Mouse (Mus musculus): ENCODE measurements around the gene Ankra2.

Ankra2 gene

DNA sequence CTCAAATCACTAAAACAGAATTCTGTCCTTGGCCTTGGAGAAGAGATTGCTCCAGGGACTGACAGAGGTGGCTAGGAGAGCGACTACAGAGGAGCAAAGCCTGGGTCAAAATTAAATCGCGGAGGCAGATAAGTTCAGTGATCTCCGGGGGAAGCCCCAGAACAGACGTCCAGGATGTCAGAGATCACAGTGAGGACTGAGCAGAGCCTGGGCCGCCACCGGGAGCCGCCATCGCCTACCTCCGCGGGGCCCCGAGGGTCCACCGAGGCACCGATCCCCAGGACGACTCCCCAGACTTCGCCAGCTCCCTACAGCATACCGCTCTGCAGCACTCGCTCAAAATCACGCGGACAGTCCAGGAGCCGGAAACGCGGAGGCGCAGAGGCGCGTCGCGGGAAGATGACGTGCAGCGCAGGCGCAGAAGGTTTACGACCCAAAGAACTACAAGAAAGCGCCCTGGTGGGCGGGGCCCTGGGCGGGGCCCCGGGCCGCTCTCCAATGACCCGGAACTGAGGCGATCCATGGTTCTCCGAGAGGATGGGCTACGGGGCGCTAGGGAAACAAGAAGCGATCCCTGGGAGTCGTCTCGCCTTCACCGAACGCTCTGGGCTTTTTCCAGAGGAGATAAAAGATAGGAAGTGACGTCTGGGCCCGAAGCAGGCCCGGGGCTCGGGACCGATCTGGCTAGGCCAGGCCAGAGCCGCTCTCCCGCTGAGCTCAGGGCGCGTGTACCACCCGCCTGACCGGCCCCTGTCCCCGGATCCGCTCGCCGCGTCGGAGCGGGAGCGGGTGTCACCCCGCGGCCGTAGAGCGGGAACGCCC, at the start of gene Ankra2, which contains the start of gene Utp15:
Ankra2 (plus strand) TSS at position 439 of the 822 bp plus-strand sequence.
Utp15 (minus strand) TSS at position 406 of the 822 bp plus-strand sequence.
- DNase-seq (ENCODE audit: low read depth): peak; percentile 96

DNA sequence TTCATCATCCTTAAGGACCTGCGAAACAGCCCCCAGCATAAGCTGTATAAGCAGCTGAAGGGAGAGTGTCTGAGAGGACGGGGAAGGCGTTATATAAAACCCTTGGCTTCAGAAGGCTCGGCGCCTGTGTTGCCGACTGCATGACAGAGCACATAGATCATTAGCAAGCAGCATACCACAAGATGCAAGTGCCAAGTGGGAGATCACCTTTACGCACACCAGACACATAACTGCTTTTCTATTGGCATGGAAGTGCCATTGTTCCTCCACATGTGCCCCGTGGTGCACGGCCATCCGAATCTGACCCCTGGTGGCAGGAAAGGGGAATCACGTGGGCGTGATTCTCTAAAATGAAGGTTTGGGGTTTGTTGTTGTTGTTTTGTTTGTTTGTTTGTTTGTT, 40.0 kb upstream of the Ankra2 start:
- no peak for DNase-seq (ENCODE audit: low read depth)

DNA sequence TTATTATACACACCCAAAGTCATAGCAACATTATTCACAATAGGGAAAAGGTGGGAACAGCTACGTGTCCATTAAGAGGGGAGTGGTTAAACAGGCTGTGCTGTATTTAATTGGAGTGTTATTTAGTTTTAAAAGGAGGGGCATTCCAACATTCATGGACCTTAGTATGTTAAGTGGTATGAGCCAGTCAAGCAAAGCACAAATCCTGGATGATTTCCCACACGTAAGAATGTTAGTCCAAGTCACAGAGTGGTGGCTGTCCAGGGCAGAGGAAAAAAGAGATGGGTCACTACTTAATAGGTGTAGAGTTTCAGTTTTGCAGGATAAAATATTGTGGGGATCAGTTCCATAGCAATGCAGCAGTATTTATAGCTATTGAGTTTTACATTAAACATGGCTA, 36.6 kb upstream of the Ankra2 start:
- no peak for DNase-seq (ENCODE audit: low read depth)

DNA sequence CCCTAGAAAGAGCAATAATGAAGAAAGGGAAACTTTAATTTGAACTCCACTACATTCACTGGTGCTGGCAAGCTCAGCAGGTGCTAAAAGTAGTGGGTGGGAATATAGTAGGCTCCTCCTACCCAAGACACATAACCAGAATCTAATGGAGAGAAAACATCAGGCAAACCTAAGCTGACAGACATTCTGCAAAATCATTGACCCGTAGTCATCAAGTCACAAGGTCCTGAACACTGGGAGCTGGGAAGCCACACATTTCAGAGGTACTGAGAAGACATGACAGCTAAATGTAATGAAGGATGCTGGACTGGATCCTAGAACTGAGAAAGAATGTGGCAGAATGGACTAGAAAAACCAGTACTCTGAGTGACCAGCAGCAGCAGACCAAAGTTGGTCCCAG, 32.4 kb upstream of the Ankra2 start:
- no peak for DNase-seq (ENCODE audit: low read depth)

DNA sequence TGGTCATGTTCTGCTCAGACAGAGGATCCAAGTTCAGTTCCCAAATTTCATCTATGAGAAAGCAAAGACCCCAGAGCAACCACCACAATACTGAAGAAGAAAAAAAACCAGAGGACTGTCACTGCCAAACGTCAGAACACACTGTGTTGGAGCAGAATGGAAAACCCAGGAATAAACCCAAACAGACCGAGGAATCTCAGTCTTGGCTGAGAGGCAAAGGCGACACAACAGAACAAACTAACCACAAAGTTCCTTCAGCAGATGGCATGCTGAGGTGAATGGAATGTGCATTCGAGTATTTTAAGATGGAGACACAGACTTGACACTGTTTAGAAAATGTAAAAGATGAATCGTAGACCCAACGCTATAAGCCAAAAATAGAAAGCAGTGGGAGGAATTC, 27.4 kb upstream of the Ankra2 start:
- no peak for DNase-seq (ENCODE audit: low read depth)

DNA sequence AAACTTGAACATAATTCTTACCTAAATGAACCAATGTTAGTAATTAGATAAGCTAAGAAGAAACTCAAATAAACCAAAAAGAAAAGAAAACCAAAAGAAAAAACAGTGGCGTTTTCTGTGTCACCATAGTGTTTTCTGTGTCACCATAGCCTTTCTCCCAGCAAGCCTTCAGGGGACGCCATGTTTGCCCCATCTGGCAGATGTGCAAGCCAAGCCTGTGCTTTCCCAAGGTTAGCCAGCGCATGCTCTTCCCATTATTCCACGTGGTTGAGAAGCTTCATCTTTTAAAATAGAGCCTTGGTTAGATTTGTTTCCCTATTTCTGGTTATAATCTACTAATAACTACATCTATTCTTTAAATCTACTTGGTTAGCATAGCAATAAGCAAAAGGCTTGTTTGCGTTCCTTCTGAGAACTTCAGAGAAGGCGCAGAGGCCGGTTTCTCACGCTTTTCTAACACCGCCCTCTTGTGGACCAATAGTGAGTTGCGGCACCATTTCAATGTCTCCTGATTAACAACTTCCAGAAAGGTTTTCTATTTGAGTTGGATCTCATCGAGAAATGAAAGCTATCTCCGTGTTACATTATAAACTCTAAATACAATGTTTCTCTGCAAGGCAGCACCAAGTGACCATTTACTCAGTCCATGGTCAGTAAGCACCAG, 22.8 kb upstream of the Ankra2 start:
- peak; percentile 37 for DNase-seq (ENCODE audit: low read depth)

DNA sequence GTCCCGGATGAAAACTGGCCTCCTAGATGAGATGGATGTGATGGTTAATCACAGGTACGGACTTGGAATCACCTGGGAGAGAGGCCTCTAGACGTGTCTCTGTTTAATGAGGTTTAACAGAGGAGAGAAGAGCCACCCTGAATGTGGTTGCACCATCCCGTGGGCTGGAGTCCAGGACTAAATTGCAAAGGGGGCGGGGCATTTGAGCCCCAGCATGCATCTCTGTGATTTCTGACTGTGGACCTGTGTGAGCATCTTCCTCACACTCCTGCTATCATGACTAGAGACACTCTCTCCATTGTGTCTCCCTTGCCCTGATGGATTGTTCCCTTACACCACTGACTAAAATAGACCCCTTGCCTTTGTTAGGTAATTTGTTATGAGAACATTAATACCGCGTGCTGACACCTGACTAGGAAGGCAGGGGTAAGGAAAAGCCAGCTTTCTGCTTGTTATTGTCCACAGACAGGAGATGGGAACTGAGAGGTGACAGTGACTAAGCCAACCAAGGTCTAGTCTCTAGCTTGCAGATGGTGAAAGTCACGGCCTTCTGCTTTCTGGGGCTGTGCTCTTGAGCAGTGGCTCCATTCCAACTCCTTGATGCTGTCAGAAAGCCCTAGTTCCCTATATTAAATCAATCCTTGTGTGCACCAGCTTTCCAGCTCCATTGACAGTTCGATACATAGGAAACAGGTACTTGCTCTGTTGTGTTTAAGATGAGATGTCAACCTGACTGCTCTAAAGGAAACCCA, 21.2 kb upstream of the Ankra2 start:
- no peak for DNase-seq (ENCODE audit: low read depth)

DNA sequence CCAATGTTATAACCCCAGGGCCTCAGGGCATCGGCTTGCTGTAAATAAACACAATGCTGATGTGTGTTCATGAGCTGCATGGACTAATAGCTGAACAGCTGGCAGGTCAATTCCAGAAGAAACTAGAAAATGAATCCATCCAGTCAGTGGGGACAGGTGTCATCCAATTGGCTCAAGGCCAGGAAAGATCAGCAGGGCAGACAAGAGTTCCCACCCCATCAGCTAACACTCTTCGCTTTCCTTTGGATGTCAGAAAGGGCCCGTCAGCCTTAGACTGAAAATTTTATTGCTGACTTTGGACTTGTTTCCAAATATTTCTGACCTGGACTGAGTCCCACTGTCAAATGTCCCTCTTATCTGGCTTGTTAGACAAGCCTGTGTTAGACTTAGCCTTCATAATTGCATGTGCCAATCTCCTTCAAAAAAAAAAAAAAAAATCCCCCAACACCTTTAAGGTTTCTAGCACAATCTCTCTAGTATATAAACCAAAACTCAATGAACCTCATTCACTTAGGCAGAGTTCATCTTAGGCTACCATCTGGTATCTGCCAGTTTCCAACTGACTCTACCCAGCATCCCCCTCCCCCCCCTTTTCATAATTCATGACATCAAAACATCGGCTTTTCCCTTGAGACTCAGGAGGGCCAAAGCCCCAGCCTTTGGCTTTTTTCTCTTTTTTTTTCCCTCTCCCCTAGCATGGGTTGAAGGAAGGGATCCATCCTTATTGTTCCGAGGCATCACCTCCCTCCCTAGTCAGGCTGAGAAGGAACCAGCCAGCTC, 18.1 kb upstream of the Ankra2 start:
- no peak for DNase-seq (ENCODE audit: low read depth)

DNA sequence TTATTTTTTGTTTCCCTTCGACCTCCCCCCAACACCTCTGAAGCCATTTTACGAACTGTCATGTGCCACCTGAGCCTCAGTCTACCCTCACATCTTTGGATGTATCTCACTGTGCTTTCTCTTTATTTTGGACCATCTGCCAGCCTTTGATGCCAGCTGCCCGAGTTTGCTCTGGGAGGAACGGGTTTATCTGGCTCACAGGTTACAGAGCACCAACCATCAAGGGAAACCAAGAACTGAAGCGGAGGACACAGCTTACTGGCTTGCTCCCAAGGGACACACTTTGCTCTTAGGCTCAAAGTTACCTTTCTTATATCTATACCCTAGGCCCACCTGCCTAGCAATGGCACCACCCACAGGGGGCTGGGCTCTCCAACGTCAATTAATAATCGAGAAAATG, 17.5 kb upstream of the Ankra2 start:
- no peak for DNase-seq (ENCODE audit: low read depth)

DNA sequence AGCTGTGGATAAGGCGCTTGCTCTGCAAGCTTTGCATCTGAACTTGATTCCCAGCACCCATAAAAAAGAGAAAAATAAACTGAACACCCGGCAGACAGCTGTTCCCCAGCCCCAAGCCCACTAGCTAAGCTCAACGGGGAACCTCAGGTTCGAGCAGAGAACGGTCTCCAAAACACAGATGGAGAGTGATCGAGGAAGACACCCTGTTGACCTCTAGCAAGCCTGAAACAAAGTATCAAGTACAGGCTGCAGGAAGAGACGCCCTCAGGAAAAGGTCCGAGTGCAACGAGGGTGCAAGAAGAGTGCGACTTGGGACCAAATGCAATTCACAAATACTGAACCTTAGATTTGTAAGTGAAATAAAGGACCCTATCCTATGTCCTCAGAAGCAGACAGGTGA, 13.3 kb upstream of the Ankra2 start:
- DNase-seq (ENCODE audit: low read depth): no peak

DNA sequence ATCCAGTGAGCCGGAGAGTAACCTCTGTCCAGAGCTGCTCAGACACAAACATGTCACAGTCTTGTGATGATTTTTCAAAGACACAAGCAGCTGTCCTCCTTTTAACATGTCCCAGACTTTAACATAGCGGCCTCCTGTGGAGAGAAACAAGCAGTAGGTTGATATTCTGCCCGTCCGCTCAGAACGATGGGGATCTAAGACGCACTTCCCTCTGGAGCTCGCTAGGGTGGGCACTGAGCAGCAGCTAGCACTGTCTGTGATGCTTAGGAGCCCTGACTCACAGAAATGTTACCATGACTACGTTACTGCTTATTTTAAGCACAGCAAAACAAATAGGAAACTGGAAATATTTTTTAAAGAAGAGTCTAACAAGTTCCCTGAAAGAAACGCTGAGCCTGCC, 8.0 kb upstream of the Ankra2 start:
- peak; percentile 25 for DNase-seq (ENCODE audit: low read depth)

DNA sequence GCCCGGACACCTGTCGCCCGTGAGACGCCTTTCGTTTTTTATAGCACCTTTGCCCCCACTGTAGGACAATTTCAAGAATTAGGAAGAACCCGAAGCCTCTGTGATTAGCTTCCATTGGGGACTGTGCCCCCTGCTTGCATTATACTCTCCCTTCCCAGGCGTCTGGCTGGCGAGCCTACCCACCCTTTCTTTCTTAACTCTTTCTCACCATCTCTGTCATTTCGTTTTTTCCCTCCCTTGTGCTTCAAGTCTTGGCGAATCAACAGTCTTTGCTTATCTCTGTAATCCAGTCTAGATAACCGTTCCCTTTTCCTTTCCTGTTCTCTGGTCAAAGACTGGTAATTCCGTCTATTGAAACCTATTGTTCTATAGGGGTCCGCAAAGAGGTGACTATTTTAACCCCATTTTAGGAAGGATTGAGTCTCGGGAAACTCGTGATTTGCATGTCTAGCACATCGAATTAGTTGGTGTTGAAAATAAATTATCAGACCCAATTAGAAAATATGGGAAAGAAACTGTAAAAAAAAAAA, 649 bp downstream of the Ankra2 start:
- no peak for DNase-seq (ENCODE audit: low read depth)

DNA sequence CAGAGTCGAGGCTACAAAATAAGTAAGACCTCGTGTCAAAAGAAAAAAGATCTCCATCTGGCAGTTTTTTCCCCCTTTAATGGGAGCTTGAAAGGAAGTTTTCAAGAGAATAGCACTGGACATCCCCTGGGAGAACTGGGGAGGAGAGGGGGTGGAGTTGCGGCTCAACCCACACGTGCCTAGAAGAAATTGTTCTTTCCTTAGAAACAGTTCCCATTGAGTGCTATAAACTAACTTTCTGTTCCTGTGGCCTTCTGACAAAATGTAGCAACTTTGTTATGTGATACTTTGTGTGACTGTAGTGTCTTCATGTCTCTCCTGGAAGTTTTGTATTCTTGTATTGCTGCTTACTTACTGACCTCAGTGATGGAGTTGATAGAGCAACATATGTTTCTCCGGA, 1.2 kb downstream of the Ankra2 start:
- DNase-seq (ENCODE audit: low read depth): no peak

DNA sequence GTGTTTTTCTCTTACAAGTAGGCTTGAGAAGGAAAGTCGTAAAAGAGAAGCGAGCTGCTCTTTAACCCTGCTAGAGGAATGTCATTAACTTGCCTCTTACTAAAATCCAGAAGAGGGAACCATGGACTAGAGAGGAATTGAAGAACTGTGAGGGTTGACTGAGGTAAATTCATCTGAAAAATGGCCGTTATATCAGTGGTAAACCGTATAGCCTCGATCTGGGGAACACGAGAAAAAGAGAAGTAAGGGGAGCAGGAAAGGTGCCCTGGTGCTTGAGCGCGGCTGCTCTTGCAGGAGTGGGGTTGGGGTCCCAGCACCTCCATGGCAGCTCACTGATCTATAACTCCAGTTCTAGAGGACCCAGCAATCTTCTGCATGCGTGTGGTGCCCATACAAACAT, 11.1 kb downstream of the Ankra2 start:
- DNase-seq (ENCODE audit: low read depth): no peak

DNA sequence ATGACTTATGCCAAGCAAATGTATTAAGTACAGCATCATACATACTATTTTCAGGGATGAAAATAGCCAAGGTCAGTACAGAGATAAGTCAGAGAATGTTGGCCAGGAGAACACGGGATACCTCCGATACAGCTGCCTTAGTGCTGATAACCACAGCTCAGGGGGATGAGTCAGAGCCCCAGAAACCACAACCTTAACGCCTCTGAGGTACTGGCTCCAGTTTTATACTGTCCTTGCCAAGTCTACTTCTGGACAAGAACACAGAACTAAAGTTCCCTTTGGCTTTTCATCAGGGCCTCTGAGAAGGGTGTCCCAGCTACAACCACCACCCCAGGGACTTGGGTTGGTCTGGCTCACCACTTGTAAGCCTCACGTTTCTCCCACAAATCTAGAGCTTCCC, 12.8 kb downstream of the Ankra2 start:
- peak; percentile 87 for DNase-seq (ENCODE audit: low read depth)

DNA sequence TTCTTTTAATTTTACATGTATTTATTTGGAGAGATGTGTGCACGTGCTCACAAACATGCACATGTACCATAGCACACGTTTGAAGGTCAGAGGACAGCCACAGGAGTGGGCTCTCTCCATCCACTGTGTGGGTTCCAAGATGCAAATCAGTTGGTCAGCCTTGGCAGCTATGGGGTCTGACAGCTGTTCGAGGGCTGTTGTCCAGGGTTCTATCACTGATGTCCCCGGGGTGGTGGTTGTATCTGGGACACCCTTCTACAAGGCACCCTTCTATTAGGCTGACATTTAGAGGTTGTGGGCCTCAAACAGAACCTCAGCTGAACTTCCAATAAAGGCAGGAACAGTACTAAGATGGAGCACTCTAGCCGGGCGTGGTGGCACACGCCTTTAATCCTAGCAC, 13.4 kb downstream of the Ankra2 start:
- DNase-seq (ENCODE audit: low read depth): no peak

DNA sequence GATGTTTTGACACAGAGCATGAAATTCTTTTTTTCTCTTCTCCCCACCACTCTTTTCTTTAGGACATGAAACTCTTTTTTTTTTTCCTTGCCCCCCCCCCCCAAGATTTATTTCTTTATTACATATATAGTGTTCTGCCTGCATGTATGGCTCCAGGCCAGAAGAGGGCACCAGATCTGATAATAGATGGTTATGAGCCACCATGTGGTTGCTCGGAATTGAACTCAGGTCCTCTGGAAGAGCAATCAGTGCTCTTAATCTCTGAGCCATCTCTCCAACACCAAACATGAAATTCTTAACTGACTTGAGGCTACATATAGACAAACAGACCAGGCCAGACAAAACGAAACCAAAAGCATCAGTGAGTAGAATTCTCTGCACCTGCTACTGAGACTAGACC, 14.6 kb downstream of the Ankra2 start:
- DNase-seq (ENCODE audit: low read depth): no peak

DNA sequence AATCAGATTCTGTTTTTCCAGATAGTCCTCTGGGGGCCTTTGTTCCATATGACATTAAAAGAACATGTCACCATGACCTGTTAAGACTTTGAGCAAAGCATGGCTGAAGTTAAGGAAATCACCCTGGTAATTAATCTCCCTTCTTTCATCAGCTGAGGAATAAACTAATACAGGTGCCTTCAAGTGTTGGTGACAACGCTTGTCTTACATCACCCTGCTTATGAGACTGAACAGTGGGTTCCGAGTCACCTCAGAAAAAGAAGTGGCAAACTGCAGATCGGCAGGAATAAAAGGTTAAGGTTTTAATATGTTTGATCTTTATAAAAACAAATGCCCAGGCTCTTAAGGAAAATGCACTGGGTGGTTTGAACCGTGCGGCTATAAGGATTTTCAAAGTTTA, 16.8 kb downstream of the Ankra2 start, which contains the start of gene Gm21976:
Gm21976 (plus strand) TSS at position 202 of the 400 bp plus-strand sequence.
- DNase-seq (ENCODE audit: low read depth): no peak

DNA sequence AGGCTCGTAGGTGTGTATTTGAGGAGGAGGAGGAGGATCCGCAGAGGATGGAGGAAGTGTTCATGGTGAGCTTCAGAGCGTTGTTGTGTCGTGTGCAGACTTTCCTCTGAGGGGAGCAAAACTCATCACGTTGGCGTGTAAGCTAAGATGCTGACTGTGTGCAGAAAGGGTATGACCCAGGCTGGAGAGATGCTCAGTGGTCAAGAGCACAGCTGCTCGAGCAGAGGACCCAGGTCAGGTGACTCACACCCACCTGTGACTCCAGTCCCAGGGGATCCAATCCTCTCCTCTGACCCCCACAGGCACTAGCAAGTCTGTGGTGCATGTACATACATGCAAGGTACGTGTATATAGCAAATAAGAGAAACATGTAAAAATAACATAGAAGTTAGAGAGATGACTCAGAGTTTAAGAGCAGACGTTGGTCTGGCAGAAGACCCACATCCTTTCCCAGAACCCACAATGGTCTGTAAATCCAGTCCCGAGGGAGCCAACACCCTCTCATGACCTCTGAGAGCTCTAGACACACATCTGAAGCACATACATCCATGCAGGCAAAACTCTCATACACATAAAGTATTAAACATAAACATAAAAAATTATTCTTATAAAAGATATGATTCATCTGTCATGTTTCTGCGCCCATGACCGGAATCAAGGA, 18.2 kb downstream of the Ankra2 start:
- no peak for DNase-seq (ENCODE audit: low read depth)

DNA sequence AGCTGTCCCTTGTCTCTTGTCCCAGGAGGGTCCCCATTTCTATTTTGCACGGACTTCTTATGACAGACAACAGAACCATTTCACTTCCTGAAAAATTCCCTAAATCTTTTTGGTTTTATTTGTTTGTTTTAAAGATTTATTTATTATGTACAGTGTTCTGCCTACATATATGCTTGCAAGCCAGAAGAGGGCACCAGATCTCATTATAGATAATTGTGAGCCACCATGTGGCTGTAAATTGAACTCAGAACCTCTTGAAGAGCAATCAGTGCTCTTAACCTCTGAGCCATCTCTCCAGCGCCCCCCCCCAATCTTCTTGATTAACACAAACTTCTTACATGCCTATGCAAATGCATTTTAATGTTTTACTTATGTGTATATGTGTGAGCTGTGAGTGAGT, 27.8 kb downstream of the Ankra2 start:
- no peak for DNase-seq (ENCODE audit: low read depth)

DNA sequence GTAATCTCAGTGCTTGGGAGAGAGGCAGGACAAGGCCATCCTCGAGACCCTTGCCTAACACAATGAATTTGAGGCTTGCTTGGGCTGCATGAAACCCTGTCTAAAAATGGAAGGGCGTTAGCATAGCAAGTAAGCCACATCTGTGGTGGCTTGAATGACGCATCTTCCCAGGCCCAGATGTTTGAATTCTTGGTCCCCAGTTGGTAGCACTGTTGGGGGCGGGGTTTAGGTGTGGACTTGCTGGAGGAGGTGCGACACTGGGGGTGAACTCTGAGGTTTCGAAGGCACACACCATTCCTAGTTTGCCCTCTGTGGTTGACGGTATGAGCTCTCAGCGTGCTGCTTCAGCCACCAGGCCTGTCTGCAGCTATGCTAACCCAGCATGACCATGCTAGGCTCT, 28.8 kb downstream of the Ankra2 start:
- no peak for DNase-seq (ENCODE audit: low read depth)

Data from fibroblast of lung, adult 2 months (primary cell).